Mouse (Mus musculus) layer of hippocampus, postnatal 25 days (tissue): ENCODE measurements at regions not wholly inside any gene's neighbourhood (a gene's known extent, or its start where the extent isn't known, plus 50 kb on each side); places are given as distances from the start of the nearest gene placed in this dataset.

Experiments
- DNase-seq, 2 experiments: peaks; one replicate each; pipeline ENCODE4 v3.0.0; 2022; ENCODE audit warnings: mixed read lengths in 2 of 2, low spot score in 1 of 2; ENCODE audit errors: extremely low spot score in 1 of 2

DNA sequence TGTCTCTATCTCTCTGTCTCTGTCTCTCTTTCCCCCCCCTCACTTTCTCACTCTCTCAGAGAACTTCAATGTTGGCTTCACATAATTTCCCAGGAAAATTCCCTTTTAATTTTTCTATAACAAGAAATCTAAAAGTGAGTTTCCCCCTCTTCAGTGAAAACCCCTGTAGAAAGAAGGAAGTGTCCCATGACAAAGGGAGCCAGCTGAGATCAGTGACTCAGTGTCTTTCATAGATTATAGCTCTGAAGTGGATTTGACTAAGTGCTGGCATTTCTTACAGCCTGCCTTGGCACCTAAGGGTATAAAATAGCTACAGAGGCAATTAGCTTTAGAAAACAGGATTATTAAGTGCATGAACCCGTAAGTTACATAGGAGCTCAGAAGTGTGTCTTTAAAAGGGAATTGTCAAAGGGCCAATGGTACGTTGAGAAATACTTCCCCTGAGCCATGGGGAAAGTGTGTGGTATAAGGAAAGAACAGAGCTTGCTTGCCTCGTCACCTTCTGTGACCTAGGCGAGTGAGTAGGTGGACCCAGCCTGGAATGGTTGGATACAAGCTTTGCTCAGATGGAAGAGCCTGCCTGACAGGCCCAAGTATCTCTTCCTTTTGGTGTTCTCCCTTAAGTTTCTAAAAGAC lies 137.3 kb upstream of the Prdm1 start:
- no peak for DNase-seq

- DNase-seq, result no peak
These were observed 131.2 kb upstream of the Prdm1 start for GRCm38 (mm10) chr10:44659499-44659898.

DNA sequence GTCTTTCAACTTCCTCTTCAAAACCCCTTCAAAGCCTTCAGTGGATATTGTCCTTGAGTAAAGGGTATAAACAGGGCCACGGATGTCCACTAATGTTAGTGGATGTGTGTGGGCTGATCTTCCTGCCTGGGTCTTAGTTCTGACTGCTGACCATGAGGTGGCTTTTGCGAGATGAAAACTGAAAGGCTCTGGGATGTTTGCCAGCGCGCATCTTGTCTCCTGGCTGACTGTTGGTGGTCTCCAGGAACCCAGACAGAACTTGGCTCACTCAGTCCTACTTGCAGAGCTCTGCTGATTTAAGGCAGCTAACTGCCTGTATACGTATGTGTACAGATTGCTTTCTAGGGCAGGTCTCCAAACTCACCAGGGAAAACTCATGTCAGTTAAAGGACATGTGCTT lies 125.5 kb upstream of the Prdm1 start:
- no peak for DNase-seq

GRCm38 (mm10) chr10:44647021-44647420 lies 118.7 kb upstream of the Prdm1 start:
- no peak for DNase-seq

DNA sequence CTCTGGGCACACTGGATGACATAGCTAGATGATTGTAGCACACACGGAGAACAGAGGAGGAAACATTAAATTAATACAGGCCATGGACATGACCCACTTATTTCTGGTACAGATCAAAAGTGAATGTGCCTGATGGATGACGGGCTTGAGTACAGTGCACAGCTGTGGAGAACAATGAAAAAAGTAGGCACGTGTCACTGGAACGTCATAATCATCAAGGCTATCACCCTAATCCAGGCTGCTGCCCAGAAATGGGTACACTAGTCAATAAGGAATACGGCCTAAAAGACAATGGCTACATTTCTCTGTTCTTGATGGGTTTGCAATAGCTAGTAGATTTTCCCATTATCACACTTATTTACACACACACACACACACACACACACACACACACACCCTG lies 118.3 kb upstream of the Prdm1 start:
- no peak for DNase-seq

DNA sequence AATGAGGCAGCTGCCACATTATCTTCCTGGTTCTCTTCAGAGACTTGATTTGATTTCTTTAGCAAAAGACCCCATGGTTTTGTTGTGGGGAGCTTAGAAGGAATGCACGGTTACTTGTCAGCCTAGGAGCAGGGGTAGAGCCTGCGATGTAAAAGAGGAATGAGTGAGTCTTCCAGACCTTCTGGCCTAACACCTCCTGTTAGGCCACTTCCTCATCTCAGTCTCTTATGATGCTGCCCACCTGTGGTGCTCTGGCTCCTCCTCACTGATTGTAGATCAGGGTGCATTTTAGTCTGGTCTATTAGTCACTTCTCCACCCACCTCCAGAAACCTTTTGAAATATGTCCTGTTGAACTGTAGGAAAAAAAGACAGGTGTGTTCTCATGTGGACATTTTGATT lies 113.3 kb upstream of the Prdm1 start:
- no peak for DNase-seq

DNA sequence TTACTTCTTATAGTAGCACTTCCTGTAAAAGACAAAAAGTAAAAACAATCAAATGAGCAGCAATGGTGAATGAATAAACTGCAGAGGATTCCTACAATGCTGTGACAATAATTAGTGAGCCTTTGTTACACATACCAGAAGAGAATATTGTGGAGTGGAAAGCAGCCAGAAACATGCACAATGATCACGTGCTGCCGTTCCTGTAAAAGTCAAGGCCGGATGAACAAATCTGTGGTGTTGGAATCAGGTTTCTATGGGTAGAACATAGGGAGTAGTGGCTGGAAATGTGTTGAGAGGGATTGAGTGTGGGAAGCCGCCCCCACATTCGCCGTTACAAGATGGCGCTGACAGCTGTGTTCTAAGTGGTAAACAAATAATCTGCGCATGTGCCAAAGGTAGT lies 112.3 kb upstream of the Prdm1 start:
- DNase-seq, result no peak

DNA sequence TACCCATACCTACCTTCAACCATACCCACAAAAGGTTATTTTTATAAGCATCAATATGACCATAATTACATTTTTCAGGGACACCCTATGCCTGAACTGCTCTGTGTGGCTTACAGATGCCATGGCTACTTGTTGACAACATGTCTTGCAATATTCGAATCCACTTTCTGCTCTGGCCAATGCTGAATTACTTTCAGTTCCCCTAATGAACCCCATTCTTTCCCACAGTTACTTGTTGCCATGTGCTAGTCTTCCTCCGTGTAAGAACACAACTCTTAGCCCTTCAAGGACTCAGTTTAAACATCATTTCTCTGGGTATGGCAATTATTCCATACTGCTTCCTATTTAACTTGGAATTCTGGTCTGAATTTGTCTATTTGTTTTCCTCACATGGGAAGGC lies 110.4 kb upstream of the Prdm1 start:
- DNase-seq, result no peak

GRCm38 (mm10) chr10:44636786-44637185 lies 108.5 kb upstream of the Prdm1 start:
- DNase-seq, result no peak

GRCm38 (mm10) chr10:44636061-44636460 lies 107.8 kb upstream of the Prdm1 start:
- no peak for DNase-seq

DNA sequence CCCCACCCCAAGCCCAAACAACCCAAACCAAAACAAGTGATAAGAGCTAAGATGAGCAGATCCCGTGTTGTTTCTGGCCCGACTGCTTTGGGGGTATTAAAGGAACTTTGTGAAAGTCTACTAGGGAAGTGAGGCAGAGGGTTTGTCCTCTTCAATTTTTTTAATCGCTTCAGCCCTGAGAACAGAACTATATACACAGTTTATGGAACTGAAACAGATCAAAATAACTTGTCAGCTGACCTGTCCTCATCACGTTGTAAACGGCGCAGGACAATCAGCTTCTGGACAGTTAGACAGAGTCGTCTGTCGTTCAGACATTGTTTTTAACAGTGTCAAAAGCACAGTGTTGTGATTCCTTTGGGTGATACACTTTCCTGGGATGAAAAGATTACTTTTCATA lies 103.3 kb upstream of the Prdm1 start:
- no peak for DNase-seq

GRCm38 (mm10) chr10:44630485-44630884 lies 102.2 kb upstream of the Prdm1 start:
- no peak for DNase-seq

DNA sequence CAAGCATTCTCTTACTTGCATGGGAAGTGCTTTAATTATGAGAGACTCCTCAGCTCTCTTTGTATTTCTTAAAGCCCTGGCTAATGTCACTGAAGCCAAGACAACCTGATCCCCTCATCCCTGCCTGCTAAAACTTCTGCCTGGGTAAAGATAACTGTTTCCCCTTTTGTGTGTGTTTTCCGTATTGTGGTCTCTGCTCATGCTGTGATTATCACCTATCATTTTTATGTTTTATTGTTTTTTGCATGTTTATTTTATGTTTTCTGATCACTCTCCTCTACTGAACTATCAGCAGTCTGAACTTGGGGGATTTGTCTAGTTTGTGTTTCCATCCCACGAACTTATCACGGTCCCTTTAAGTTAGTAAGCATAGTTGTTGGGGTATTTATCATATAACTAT lies 100.1 kb upstream of the Prdm1 start:
- DNase-seq, result no peak

- DNase-seq, result no peak
These were observed 99.1 kb upstream of the Prdm1 start for GRCm38 (mm10) chr10:44627431-44627830.

- DNase-seq, result no peak
These were observed 97.2 kb upstream of the Prdm1 start for GRCm38 (mm10) chr10:44625521-44625920.

DNA sequence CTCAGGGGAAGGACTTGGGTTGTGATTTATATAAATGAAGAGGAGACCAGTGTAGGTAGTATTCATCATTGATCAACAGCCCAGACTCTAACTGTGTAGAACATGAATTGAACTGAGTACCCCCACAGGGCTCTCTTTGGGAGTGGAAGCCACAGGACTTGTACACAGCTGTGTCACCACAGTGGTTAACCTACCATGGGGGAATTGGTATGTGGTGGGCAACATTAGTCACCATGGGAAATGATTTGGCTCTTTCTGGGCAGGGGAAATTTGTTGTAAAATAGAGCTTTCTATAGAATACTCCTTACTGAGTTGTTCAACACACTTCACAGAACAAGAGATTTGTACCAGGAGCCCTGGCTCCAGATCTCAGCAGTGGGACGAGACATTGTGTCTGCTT lies 87.3 kb upstream of the Prdm1 start:
- no peak for DNase-seq

GRCm38 (mm10) chr10:44612571-44612970 lies 84.3 kb upstream of the Prdm1 start:
- no peak for DNase-seq

- no peak for DNase-seq
These were observed 83.1 kb upstream of the Prdm1 start for GRCm38 (mm10) chr10:44611399-44611798.

DNA sequence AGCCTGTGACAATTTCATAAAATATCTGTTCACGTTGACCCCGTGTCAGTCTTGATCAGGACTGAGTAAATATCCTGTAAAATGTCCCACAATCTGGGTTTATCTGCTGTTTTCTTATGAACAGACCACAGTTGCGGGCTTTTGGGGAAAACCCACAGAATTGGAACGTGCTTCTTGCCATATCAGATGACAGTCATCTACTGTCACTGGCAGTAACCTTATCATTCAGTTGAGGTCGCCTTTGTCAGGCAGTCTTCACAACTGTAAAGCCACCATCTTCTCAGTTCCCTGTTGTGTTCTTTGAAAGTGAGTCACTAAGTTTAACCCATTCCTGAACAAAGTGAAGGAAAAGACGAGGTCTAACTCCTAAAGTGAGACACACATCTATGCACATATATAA lies 80.9 kb upstream of the Prdm1 start:
- no peak for DNase-seq

- DNase-seq, result no peak
These were observed 79.1 kb upstream of the Prdm1 start for GRCm38 (mm10) chr10:44607334-44607851.

DNA sequence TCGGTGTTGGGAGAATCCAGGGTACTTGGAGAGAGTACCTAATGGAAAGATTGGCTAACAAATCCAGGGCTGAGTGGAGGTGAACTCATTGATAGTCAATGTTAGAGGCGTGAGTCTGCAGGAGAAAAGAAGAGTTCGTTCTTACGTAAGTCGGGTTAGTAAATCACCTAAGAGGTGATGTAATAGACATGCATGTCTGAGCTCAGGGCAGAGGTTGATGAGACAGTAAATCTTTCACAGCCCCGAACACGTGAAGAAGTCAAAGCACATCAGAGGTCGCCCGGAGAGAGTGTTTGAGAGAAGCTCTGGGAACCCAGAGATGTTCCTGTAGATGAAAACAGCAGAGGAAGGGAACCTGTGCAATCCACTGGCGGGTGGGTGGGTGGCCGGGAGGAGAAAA lies 76.2 kb upstream of the Prdm1 start:
- DNase-seq, result no peak

DNA sequence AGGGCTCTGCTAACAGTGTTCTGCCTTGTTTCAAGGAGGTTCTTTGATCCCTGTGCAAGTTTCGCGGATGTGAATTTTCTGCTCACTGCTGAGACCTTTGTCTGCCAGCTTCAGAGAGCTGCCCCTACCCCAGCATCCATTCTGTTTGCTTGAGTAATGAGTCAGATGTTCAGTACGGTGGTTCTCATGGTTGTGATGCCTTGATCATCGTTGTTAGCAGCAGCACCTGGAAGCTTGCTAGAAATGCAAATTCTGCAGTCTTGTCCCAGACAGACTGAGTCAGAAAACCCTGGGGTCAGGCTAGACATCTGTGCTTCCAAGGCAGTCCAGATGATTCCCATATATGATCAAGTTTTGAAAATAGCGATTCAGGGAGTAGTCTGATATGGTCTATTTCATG lies 75.2 kb upstream of the Prdm1 start:
- DNase-seq, result no peak

DNA sequence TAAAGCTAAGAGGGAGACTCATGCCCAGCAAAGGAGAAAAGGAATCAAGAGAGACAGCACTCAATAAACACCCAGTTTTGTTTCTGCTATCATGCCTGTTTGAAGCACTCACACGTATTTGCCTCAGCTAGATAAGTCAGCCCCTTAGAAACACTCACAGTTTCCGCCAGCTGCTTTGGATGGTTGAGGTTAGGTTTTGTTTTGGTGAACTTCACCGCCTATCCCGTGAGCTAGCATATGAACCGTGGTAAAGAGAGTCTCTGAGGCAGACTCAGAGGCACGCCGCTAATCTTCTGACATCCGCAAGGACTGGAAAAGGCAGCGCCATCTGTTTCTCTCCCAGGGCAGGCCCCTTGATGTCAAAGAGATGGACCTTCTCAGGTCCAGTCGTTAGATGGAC lies 73.2 kb upstream of the Prdm1 start:
- DNase-seq, result no peak
